Mouse (Mus musculus) thymus, adult 2 months (tissue): ENCODE results near the gene Gal3st2b.
"Not testable (repeated sequence)": the region's sequence is repeated elsewhere in the genome, so short reads cannot be mapped to it uniquely, and the experiment has no call there.

ENCODE experiments used
- CTCF ChIP-seq: fragments of 200-500 bp; IDR thresholded peaks from 2 replicates; pipeline ENCODE4 v1.5.1; 2012; ENCODE audit warnings: mild to moderate bottlenecking, control low read depth, low read length, moderate library complexity, borderline replicate concordance; ENCODE audit not compliant: control insufficient read depth, poor library complexity, insufficient read depth; ENCODE audit errors: extremely low read depth
- POLR2A ChIP-seq: fragments of 200-500 bp; IDR thresholded peaks from 2 replicates; pipeline ENCODE4 v1.6.1; 2012; ENCODE audit warnings: mild to moderate bottlenecking, low read length, control low read depth, moderate library complexity; ENCODE audit not compliant: control insufficient read depth, poor library complexity, insufficient read depth; ENCODE audit errors: extremely low read depth

DNA sequence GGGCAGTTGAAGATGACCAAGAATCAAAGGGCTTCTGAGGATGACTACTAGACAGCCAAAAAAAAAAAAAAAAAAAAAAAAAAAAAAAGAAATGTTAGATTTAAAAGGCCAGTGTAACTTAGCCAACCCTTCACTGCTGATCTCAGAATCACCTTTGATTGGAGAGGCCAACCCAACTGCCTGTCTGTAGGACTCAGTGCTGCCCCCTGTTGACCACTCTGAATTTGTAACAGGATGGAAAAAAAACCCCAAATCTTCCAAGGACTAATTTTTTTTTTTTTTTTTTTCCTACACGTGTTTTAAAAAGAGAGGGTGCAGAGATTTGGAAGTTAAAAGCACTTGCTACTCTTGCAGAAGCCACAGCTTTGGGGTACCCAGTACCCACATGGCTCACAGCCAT, 27.2 kb upstream of the Gal3st2b start:
- not testable (repeated sequence) for TF ChIP-seq CTCF, POLR2A
